Mouse (Mus musculus): ENCODE data around the gene Lrch3. TPM values are rescaled to one million over a fixed set of nuclear protein-coding genes. Genes with fewer than 3 reads are reported as not detected.

The Lrch3 gene
- polyA plus RNA-seq, 1 experiment: 63.0 TPM

DNA sequence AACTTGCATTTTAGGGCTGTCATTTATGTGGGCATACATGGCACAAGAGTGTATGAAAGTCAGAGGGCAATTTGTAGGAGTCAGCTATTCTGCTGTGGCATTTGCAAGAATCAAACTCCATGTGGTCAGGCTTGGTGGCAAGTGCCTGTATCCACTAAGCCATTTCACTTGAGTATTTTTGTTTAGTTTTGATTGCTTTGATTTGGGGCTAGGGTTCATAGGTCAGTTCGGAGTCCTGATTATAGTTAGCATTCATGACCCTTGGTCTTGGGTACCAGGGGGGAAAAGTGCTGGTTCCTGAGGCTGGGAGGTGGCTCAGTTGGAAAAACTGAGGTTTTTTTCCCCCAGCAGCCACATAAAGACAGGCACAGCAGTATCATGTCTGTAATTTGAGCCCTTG lies 145.6 kb downstream of the Lrch3 start:
- DNase-seq (ENCODE audit: low read depth): no peak
- no peak for TF ChIP-seq POLR2A (IDR thresholded peaks at IDR 0.05; ENCODE audit: borderline replicate concordance, extremely low read depth, insufficient read depth, insufficient read length, poor library complexity, severe bottlenecking)

DNA sequence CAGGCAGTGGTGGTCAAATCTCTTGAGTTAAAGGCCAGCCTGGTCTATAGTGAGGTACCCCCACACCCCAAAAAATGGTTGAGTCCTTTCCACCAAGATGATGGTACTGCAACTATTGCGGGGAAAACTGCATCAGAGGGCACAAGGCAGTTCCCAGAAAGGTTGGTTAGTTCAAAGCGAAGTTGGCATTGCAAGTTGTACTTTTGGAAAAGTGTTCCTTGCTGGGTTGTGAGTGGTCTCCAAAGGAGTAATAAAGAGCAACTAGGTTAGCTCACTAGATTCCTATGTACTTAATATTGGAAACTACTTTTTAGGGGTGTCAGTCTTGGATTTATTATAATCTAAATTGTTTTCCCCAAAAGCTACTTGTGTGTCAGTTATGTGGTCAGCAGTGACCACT lies 147.0 kb downstream of the Lrch3 start:
- TF ChIP-seq CTCF (IDR thresholded peaks at IDR 0.05; ENCODE audit: borderline replicate concordance, extremely low read depth, insufficient read depth, insufficient read length) (no peak), POLR2A (IDR thresholded peaks at IDR 0.05; ENCODE audit: borderline replicate concordance, extremely low read depth, insufficient read depth, insufficient read length, poor library complexity, severe bottlenecking) (no peak)
- DNase-seq (ENCODE audit: low read depth): no peak

DNA sequence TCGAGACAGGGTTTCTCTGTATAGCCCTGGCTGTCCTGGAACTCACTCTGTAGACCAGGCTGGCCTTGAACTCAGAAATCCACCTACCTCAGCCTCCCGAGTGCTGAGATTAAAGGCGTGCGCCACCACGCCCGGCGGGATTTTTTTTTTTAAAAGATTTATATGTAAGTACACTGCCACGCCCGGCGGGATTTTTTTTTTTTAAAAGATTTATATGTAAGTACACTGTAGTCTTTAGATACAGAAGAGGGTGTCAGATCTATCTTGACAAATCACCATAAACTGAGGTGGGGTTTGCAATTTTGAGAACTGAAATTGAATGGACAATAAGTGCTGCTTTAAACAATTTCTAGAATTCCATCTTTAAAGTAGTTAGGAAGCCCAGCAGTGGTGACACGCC lies 147.5 kb downstream of the Lrch3 start:
- no peak for TF ChIP-seq CTCF (IDR thresholded peaks at IDR 0.05; ENCODE audit: borderline replicate concordance, extremely low read depth, insufficient read depth, insufficient read length)
- DNase-seq (ENCODE audit: low read depth): peak; percentile 2

DNA sequence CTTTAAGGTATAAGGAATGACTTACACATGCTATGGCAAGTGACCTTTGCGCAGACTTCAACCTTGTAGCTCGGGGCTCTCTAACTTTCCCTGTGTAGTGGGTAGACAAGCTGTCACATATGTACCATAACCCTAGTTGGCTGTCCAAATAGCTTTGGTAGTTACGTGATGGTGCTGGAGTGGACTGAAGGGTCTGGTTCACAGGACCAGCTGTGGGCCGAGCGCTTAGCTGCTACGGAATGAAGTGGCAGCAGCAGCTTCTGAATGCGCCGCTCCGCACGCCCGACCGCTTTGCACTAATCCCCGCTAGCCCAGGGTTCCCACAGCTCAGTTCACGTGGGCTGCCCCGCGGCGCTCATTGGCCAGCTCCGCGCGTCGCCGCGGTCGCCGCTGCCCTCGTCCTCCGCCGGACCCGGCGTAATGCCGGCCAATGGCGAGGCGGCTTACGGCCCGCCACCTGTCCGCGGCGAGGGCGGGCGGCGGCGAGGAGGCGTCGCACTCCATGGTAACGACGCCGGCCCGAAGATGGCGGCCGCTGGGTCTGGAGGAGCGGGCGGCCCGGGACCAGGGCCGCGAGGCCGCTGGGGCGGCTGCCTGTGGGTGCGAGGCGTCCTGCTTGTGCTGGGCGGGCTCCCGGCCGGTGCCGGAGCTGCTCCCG lies 148.3 kb downstream of the Lrch3 start, which contains the start of gene Lmln:
Gene Lmln (plus strand): TSS at position 498 of the 658 bp plus-strand sequence.
- DNase-seq (ENCODE audit: low read depth): peak; percentile 98
- TF ChIP-seq CTCF (IDR thresholded peaks at IDR 0.05; ENCODE audit: borderline replicate concordance, extremely low read depth, insufficient read depth, insufficient read length) (no peak), POLR2A (IDR thresholded peaks at IDR 0.05; ENCODE audit: borderline replicate concordance, extremely low read depth, insufficient read depth, insufficient read length, poor library complexity, severe bottlenecking) (peak; percentile 60; the same call in 1 of the 2 replicates)

DNA sequence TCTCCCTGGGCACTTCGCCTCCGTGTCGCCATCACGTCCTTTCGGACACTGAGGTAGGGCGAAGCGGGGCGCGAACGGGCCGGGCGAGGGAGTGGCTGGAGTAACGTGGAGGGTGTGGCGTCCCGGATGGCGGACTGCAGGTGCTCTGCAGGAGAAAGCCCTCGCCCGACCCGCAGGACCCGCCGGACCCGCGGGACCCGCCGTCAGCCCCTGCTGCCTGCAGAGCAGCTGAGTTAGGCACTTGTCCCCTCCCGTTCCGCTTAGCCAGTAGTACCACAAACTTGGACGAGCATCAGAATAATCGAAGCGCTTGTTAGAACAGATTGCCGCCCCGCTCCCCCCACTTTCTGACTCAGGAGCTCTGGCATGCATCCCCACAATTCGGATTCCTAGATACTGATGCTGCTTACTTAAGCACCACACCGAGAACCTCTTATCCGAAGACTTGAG lies 148.8 kb downstream of the Lrch3 start:
- peak; percentile 83 for DNase-seq (ENCODE audit: low read depth)
- no peak for TF ChIP-seq CTCF (IDR thresholded peaks at IDR 0.05; ENCODE audit: borderline replicate concordance, extremely low read depth, insufficient read depth, insufficient read length)
- no peak for TF ChIP-seq POLR2A (IDR thresholded peaks at IDR 0.05; ENCODE audit: borderline replicate concordance, extremely low read depth, insufficient read depth, insufficient read length, poor library complexity, severe bottlenecking)

DNA sequence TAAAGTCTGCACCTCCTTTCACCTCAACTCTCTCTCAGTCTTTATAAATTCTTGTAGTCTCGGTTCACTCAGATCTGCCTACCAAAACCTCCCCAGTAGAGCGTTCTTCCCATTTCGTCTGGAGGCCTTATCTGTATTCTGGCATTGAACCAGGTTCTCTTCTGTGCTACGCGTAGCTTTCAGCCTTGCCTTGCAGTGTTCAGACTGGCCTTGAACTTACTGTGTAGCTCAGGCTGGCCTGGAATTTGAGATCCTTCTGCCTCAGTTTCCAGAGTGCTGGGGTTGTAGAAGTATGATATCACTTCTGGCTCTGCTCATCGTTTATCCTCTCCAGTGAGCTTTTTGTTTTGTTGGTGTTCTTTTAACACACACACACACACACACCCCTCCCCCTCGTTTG lies 149.4 kb downstream of the Lrch3 start:
- TF ChIP-seq CTCF (IDR thresholded peaks at IDR 0.05; ENCODE audit: borderline replicate concordance, extremely low read depth, insufficient read depth, insufficient read length) (no peak), POLR2A (IDR thresholded peaks at IDR 0.05; ENCODE audit: borderline replicate concordance, extremely low read depth, insufficient read depth, insufficient read length, poor library complexity, severe bottlenecking) (no peak)

DNA sequence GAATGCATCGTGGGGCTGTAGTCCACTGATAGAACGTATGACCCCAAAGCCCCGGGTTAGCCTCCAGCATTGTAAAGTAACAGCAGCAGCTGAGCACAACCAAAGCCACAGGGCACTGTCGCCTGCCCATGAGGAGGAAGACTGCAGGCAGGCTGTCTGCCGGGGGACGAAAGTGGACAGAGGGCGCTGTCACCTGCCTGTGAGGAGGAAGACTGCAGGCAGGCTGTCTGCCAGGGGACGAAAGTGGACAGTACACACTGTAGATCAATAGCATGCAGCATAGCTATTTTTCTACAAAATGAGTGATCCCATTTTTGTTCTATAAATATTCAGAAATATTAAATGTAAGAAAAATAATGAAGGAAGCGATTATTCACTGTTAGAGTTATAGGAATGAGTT lies 150.7 kb downstream of the Lrch3 start:
- TF ChIP-seq CTCF (IDR thresholded peaks at IDR 0.05; ENCODE audit: borderline replicate concordance, extremely low read depth, insufficient read depth, insufficient read length): 0 out of 2 replicates have a peak, but pooled peaks have one; percentile 3
- no peak for TF ChIP-seq POLR2A (IDR thresholded peaks at IDR 0.05; ENCODE audit: borderline replicate concordance, extremely low read depth, insufficient read depth, insufficient read length, poor library complexity, severe bottlenecking)
- no peak for DNase-seq (ENCODE audit: low read depth)

More for the DNA sequence above, 149.4 kb downstream of the Lrch3 start:
- DNase-seq (ENCODE audit: low read depth): peak; percentile 50

Other genes with a start within 250 kb of the Lrch3 start
- gene Muc4, start 178.2 kb upstream of the Lrch3 start, polyA plus RNA-seq (2012; rRNA removed): 0.01 and 0.07 TPM in 2 replicates
- gene Muc20, start 116.7 kb upstream of the Lrch3 start, polyA plus RNA-seq (2012; rRNA removed): 0.03 and 0.05 TPM in 2 replicates
- not detected in 2 replicates for gene Smbd1, start 103.6 kb upstream of the Lrch3 start, polyA plus RNA-seq (2012; rRNA removed)
- 51.6 and 55.4 TPM in 2 replicates for gene Fyttd1, start 36.6 kb upstream of the Lrch3 start, polyA plus RNA-seq (2012; rRNA removed)
- gene Rubcn, start 36.3 kb upstream of the Lrch3 start, polyA plus RNA-seq (2012; rRNA removed): 57.1 and 60.1 TPM in 2 replicates
- gene Iqcg, start 142.1 kb downstream of the Lrch3 start, polyA plus RNA-seq (2012; rRNA removed): 1.4 and 2.7 TPM in 2 replicates
- 746 and 817 TPM in 2 replicates for gene Rpl35a, start 142.4 kb downstream of the Lrch3 start, polyA plus RNA-seq (2012; rRNA removed)
- 5.8 and 9.6 TPM in 2 replicates for gene Lmln, start 148.4 kb downstream of the Lrch3 start, polyA plus RNA-seq (2012; rRNA removed)